Mouse (Mus musculus) right cerebral cortex, postnatal 4 days (tissue): ENCODE measurements around the gene Olfr348.

Experiments
- DNase-seq: peaks from one replicate; pipeline ENCODE4 v3.0.0-alpha.2; 2022

Gene Olfr348

GRCm38 (mm10) chr2:36783976-36784375 is at the start of gene Olfr348:
Gene Olfr348 (plus strand): TSS chr2:36784276.
- no peak for DNase-seq

GRCm38 (mm10) chr2:36736226-36736625 is 47.9 kb upstream of the Olfr348 start:
- no peak for DNase-seq

GRCm38 (mm10) chr2:36790238-36790637 is 6.2 kb downstream of the Olfr348 start, which contains the start of gene Olfr50:
Gene Olfr50 (plus strand): TSS chr2:36790538.
- DNase-seq = no peak

GRCm38 (mm10) chr2:36816932-36817331 is 32.9 kb downstream of the Olfr348 start, which contains the start of gene Olfr3:
Gene Olfr3 (minus strand): TSS chr2:36817032.
- DNase-seq = no peak
